In the genomic region with DNA sequence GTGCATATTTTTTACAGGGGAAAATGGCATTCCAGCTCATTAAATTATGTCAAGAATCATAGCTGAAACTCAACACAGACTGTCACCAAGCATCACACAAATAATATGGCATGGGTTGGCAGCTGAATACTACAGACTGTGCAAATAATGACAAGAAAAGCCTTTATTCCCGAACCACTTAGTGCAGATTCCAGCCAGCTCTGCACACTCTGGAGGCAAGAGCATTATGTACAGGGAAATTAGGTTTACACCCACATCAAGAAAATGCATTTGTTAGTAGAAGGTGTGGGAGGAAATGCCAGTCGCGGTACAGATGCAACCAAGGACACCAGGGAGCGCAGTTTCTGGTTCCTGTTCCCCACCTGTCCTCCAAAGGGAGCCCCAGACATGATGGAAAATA, we compare ENCODE assay signal across 10 mouse cellular contexts.
A peak's percentile ranks its signal among the peaks of the same experiment; 100 is the strongest.
DNase-seq lines count a peak whose midpoint lies in the region.
"Had no signal": no experiment of that assay in that cellular context is flagged by ENCODE, and none has a peak within 500 bp of the region (broad histone marks: within the 10 kb centered on the region; RNA-seq: fewer than 3 reads in every experiment).

No protein-coding gene starts in this region.

- DNase-seq in frontal cortex, adult 2 months (ENCODE audit: extremely low spot score in 1 of 2, low spot score in 1 of 2) = peak; percentile 48 to 70
- no peak for DNase-seq in frontal cortex, postnatal 14 days (ENCODE audit: low spot score in 2 of 2)
- DNase-seq in frontal cortex, postnatal 10 days (ENCODE audit: low spot score in 2 of 2) = peak; percentile 11 to 13
- peak; percentile 18 to 21 for DNase-seq in layer of hippocampus, postnatal 25 days (ENCODE audit: extremely low spot score in 1 of 2, low spot score in 1 of 2)
- DNase-seq in right cerebral cortex, adult 2 months (ENCODE audit: low spot score in 2 of 2) = peak; percentile 58 to 60
- no peak for DNase-seq in spleen, postnatal 10 days (ENCODE audit: low spot score in 2 of 2)
- DNase-seq in kidney, postnatal 14 days = no peak
- DNase-seq in kidney, adult 8-10 months = no peak
- DNase-seq: adrenal gland, adult 8-10 months; cerebellum, adult 8-10 months had no signal

Comparison
In these comparisons a context has a peak if more than half of its experiments do, and no peak if none do; other contexts are left out.
1. DNase-seq: peak in frontal cortex, adult 2 months (2 of 2), frontal cortex, postnatal 10 days (2 of 2), layer of hippocampus, postnatal 25 days (2 of 2) and right cerebral cortex, adult 2 months (2 of 2); none in frontal cortex, postnatal 14 days (0 of 2), spleen, postnatal 10 days (0 of 2), kidney, postnatal 14 days (single experiment) and kidney, adult 8-10 months (0 of 2).